Mouse (Mus musculus): ENCODE results near the gene Olfr353. TPM values are rescaled to one million over a fixed set of nuclear protein-coding genes. Genes with fewer than 3 reads are reported as not detected.

The Olfr353 gene
- total RNA-seq, 1 experiment, result not detected

DNA sequence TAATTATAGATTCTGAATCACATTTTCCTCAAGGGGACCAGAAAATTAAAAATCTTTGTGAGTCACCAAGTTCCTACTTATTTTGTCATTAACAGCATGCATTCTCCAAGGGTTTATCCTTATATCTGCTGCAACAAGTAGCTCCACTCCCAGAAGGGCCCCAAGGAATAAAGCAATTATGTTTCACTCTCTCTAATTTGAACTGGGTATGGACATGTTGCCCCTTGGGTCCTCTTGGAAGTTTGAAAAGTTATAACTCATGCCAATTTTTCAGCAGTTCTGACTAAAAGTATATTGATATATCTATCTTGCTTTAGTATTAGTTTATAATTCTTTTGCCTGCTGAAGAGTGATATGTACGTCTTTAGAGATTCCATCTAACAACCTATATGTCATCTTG is 24.6 kb downstream of the Olfr353 start, which contains the start of gene Olfr352:
Gene Olfr352 (plus strand): TSS at position 301 of the 400 bp plus-strand sequence.
- no peak within 1 kb of the TSS for H3K27ac ChIP-seq (ENCODE audit: insufficient read depth, low read depth, low read length, poor library complexity, severe bottlenecking)
- no peaks in the 10 kb centered on the region for H3K36me3 ChIP-seq (ENCODE audit: control insufficient read depth, insufficient read depth, low read length, poor library complexity, severe bottlenecking)
- H3K9ac ChIP-seq (ENCODE audit: insufficient read depth, low read depth, low read length, poor library complexity, severe bottlenecking), result no peak within 1 kb of the TSS
- no peak for DNase-seq (ENCODE audit: low read depth, low spot score)
- H3K9me3 ChIP-seq (ENCODE audit: control insufficient read depth, insufficient read depth, low read depth, low read length), result no peaks in the 10 kb centered on the region
- in situ Hi-C loops (cut with MboI; ENCODE audit: low sequenced_read_pairs in 2 of 2, unreplicated experiment in 2 of 2), result no loop called here
- no peak within 1 kb of the TSS for H3K4me3 ChIP-seq (ENCODE audit: insufficient read depth in 1 of 2, low read depth in 1 of 2, low read length in 2 of 2, poor library complexity in 1 of 2, severe bottlenecking in 1 of 2)
- H3K4me1 ChIP-seq (ENCODE audit: control insufficient read depth in 2 of 2, insufficient read depth in 2 of 2, low read length in 2 of 2, poor library complexity in 1 of 2), result no peaks in the 10 kb centered on the region
- TF ChIP-seq CHD2 (IDR thresholded peaks at IDR 0.05; ENCODE audit: low read depth, low read length), result no peak
- no peak for TF ChIP-seq ZC3H11A (IDR thresholded peaks at IDR 0.05; ENCODE audit: borderline replicate concordance, low read depth, low read length)
- no peak for TF ChIP-seq MAFK (IDR thresholded peaks at IDR 0.05; ENCODE audit: insufficient read depth, low read depth, low read length)
- no peak for TF ChIP-seq ZNF384 (IDR thresholded peaks at IDR 0.05; ENCODE audit: low read depth, low read length)
- TF ChIP-seq HCFC1 (IDR thresholded peaks at IDR 0.05; ENCODE audit: borderline replicate concordance, insufficient read depth, low read length), result no peak

DNA sequence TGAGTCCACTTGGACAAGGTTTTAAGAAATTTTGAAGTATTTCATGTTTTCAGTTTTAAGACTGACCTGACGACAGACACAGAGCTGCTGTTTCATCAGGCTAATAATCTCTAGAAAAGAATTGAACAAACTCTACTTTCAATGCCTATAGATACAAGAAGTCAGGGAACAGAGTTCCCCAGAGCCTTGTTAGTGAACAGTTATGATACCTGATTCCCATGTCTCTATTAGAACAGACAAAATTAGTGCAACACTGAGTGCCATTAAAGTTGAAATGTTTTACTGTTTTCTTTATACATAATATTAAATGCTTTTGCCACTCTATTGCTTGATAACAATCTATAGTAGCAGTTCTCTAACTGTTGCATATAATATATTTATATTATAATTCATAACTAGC is 30.2 kb downstream of the Olfr353 start, which contains the start of gene Olfr351:
Gene Olfr351 (minus strand): TSS at position 101 of the 400 bp plus-strand sequence.
- Histone ChIP-seq H3K4me3 (ENCODE audit: insufficient read depth in 1 of 2, low read depth in 1 of 2, low read length in 2 of 2, poor library complexity in 1 of 2, severe bottlenecking in 1 of 2) (no peak within 1 kb of the TSS), H3K27ac (ENCODE audit: insufficient read depth, low read depth, low read length, poor library complexity, severe bottlenecking) (no peak within 1 kb of the TSS), H3K9ac (ENCODE audit: insufficient read depth, low read depth, low read length, poor library complexity, severe bottlenecking) (no peak within 1 kb of the TSS), H3K9me3 (ENCODE audit: control insufficient read depth, insufficient read depth, low read depth, low read length) (no peaks in the 10 kb centered on the region), H3K4me1 (ENCODE audit: control insufficient read depth in 2 of 2, insufficient read depth in 2 of 2, low read length in 2 of 2, poor library complexity in 1 of 2) (no peaks in the 10 kb centered on the region), H3K36me3 (ENCODE audit: control insufficient read depth, insufficient read depth, low read length, poor library complexity, severe bottlenecking) (no peaks in the 10 kb centered on the region)
- in situ Hi-C loops (cut with MboI; ENCODE audit: low sequenced_read_pairs in 2 of 2, unreplicated experiment in 2 of 2), result no loop called here
- no peak for TF ChIP-seq ZC3H11A (IDR thresholded peaks at IDR 0.05; ENCODE audit: borderline replicate concordance, low read depth, low read length)
- TF ChIP-seq ZNF384 (IDR thresholded peaks at IDR 0.05; ENCODE audit: low read depth, low read length), result no peak
- TF ChIP-seq HCFC1 (IDR thresholded peaks at IDR 0.05; ENCODE audit: borderline replicate concordance, insufficient read depth, low read length), result no peak
- no peak for TF ChIP-seq MAFK (IDR thresholded peaks at IDR 0.05; ENCODE audit: insufficient read depth, low read depth, low read length)
- TF ChIP-seq CHD2 (IDR thresholded peaks at IDR 0.05; ENCODE audit: low read depth, low read length), result no peak
- DNase-seq (ENCODE audit: low read depth, low spot score), result no peak

DNA sequence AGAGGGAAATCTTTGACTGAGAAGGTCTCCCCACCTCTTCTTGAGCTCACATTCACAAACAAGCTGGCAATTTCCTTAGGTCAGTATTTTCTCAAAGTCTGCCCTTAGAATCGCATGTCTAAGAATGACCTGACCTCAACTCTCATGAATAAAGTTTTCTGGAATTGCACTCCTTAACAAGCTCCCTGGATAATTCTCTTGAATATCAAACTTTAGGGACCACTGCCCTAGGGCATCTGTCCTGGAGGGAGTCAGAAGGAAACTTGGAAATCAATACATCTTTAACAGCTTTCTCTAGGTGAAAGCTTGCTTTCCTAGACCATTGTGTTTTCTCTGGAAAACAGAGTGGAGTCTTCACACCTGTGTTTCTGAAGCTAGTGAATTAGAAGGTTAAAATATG is 46.7 kb downstream of the Olfr353 start, which contains the start of gene Olfr350:
Gene Olfr350 (plus strand): TSS at position 301 of the 400 bp plus-strand sequence.
- no peaks in the 10 kb centered on the region for H3K4me1 ChIP-seq (ENCODE audit: control insufficient read depth in 2 of 2, insufficient read depth in 2 of 2, low read length in 2 of 2, poor library complexity in 1 of 2)
- in situ Hi-C loops (cut with MboI; ENCODE audit: low sequenced_read_pairs in 2 of 2, unreplicated experiment in 2 of 2), result no loop called here
- no peak within 1 kb of the TSS for H3K4me3 ChIP-seq (ENCODE audit: insufficient read depth in 1 of 2, low read depth in 1 of 2, low read length in 2 of 2, poor library complexity in 1 of 2, severe bottlenecking in 1 of 2)
- H3K9ac ChIP-seq (ENCODE audit: insufficient read depth, low read depth, low read length, poor library complexity, severe bottlenecking), result no peak within 1 kb of the TSS
- no peak within 1 kb of the TSS for H3K27ac ChIP-seq (ENCODE audit: insufficient read depth, low read depth, low read length, poor library complexity, severe bottlenecking)
- H3K36me3 ChIP-seq (ENCODE audit: control insufficient read depth, insufficient read depth, low read length, poor library complexity, severe bottlenecking), result no peaks in the 10 kb centered on the region
- DNase-seq (ENCODE audit: low read depth, low spot score), result no peak
- no peaks in the 10 kb centered on the region for H3K9me3 ChIP-seq (ENCODE audit: control insufficient read depth, insufficient read depth, low read depth, low read length)
- TF ChIP-seq ZC3H11A (IDR thresholded peaks at IDR 0.05; ENCODE audit: borderline replicate concordance, low read depth, low read length) (no peak), CHD2 (IDR thresholded peaks at IDR 0.05; ENCODE audit: low read depth, low read length) (no peak), MAFK (IDR thresholded peaks at IDR 0.05; ENCODE audit: insufficient read depth, low read depth, low read length) (no peak), HCFC1 (IDR thresholded peaks at IDR 0.05; ENCODE audit: borderline replicate concordance, insufficient read depth, low read length) (no peak), ZNF384 (IDR thresholded peaks at IDR 0.05; ENCODE audit: low read depth, low read length) (no peak)

Other genes starting within 250 kb of the Olfr353 start
- not detected in 2 replicates for gene Olfr346, start 207.1 kb downstream of the Olfr353 start, total RNA-seq (2012; rRNA removed)
- not detected in 2 replicates for gene Olfr347, start 161.0 kb downstream of the Olfr353 start, total RNA-seq (2012; rRNA removed)
- gene Olfr348, start 108.7 kb downstream of the Olfr353 start, total RNA-seq (2012; rRNA removed), result not detected in 2 replicates
- not detected in 2 replicates for gene Olfr50, start 102.4 kb downstream of the Olfr353 start, total RNA-seq (2012; rRNA removed)
- not detected in 2 replicates for gene Olfr3, start 75.9 kb downstream of the Olfr353 start, total RNA-seq (2012; rRNA removed)
- gene Olfr350, start 46.6 kb downstream of the Olfr353 start, total RNA-seq (2012; rRNA removed), result not detected in 2 replicates
- gene Olfr351, start 30.3 kb downstream of the Olfr353 start, total RNA-seq (2012; rRNA removed), result not detected in 2 replicates
- gene Olfr352, start 24.5 kb downstream of the Olfr353 start, total RNA-seq (2012; rRNA removed), result not detected in 2 replicates
- gene Olfr354, start 12.7 kb upstream of the Olfr353 start, total RNA-seq (2012; rRNA removed), result not detected in 2 replicates
- gene Olfr355, start 36.0 kb upstream of the Olfr353 start, total RNA-seq (2012; rRNA removed), result not detected in 2 replicates
- gene Olfr356, start 44.2 kb upstream of the Olfr353 start, total RNA-seq (2012; rRNA removed), result not detected in 2 replicates
- gene Olfr357, start 100.9 kb upstream of the Olfr353 start, total RNA-seq (2012; rRNA removed), result not detected in 2 replicates
- gene Olfr358, start 116.4 kb upstream of the Olfr353 start, total RNA-seq (2012; rRNA removed), result not detected in 2 replicates
- not detected in 2 replicates for gene Olfr360, start 172.8 kb upstream of the Olfr353 start, total RNA-seq (2012; rRNA removed)
- gene Olfr361, start 196.4 kb upstream of the Olfr353 start, total RNA-seq (2012; rRNA removed), result not detected in 2 replicates
- gene Olfr362, start 225.0 kb upstream of the Olfr353 start, total RNA-seq (2012; rRNA removed), result not detected in 2 replicates
- gene Olfr364-ps1, start 246.4 kb upstream of the Olfr353 start, total RNA-seq (2012; rRNA removed), result not detected in 2 replicates